Mouse (Mus musculus) adrenal gland, postnatal 0 days (tissue): ENCODE measurements around the gene Elk4. TPM values are rescaled to one million over a fixed set of nuclear protein-coding genes. Genes with fewer than 3 reads are reported as not detected.

Experiments used
- polyA plus RNA-seq: library from polyadenylated mRNA; unstranded; fragments of >200 nt; fragmentation: Nextera tagmentation; extraction: Ambion mirVana; gene quantifications from 2 replicates; pipeline ENCODE4 v1.2.1, GENCODE M21; 2015

Gene Elk4
- polyA plus RNA-seq: 16.6 and 18.2 TPM in 2 replicates

GRCm38 (mm10) chr1:132007282-132007815 lies at the start of gene Elk4:
TSS of gene Elk4 (plus strand) at chr1:132007607.

GRCm38 (mm10) chr1:131962606-131963084 lies 44.8 kb upstream of the Elk4 start, which contains the start of gene Slc45a3:
TSS of gene Slc45a3 (plus strand) at chr1:131962967.

GRCm38 (mm10) chr1:132067261-132068255 lies 60.2 kb downstream of the Elk4 start, which contains the start of gene Mfsd4a:
TSS of gene Mfsd4a (minus strand) at chr1:132068062.

Other genes with a start within 250 kb of the Elk4 start
- gene Pm20d1, start 210.2 kb upstream of the Elk4 start, polyA plus RNA-seq: 2.7 and 8.9 TPM in 2 replicates
- 9.3 and 16.7 TPM in 2 replicates for gene Slc41a1, start 180.1 kb upstream of the Elk4 start, polyA plus RNA-seq
- 27.8 and 31.3 TPM in 2 replicates for gene Rab29, start 140.4 kb upstream of the Elk4 start, polyA plus RNA-seq
- gene Nucks1, start 97.1 kb upstream of the Elk4 start, polyA plus RNA-seq: 26.6 and 33.6 TPM in 2 replicates
- 3.8 and 10.4 TPM in 2 replicates for gene Slc45a3, start 44.6 kb upstream of the Elk4 start, polyA plus RNA-seq
- 5.5 and 6.8 TPM in 2 replicates for gene Mfsd4a, start 60.5 kb downstream of the Elk4 start, polyA plus RNA-seq
- gene Cdk18, start 132.1 kb downstream of the Elk4 start, polyA plus RNA-seq: 2.8 and 11.5 TPM in 2 replicates
- gene Lemd1, start 183.8 kb downstream of the Elk4 start, polyA plus RNA-seq: 1.2 and 2.6 TPM in 2 replicates
- 0.03 and 0.27 TPM in 2 replicates for gene AC124108.1, start 183.8 kb downstream of the Elk4 start, polyA plus RNA-seq
- not detected in 2 replicates for gene Gm10188, start 222.2 kb downstream of the Elk4 start, polyA plus RNA-seq